Mouse (Mus musculus) fat pad, adult 2 months (tissue): ENCODE measurements around the gene Dnajb13.

Experiments
- DNase-seq: peaks from one replicate; pipeline ENCODE4 v3.0.0-alpha.2; 2011; ENCODE audit warnings: low read depth, low spot score; ENCODE audit errors: extremely low read depth

Gene Dnajb13

GRCm38 (mm10) chr7:100463194-100463593 is 51.6 kb downstream of the Dnajb13 start:
- no peak for DNase-seq

- no peak for DNase-seq
Measured at GRCm38 (mm10) chr7:100461621-100462151, 53.1 kb downstream of the Dnajb13 start.

DNA sequence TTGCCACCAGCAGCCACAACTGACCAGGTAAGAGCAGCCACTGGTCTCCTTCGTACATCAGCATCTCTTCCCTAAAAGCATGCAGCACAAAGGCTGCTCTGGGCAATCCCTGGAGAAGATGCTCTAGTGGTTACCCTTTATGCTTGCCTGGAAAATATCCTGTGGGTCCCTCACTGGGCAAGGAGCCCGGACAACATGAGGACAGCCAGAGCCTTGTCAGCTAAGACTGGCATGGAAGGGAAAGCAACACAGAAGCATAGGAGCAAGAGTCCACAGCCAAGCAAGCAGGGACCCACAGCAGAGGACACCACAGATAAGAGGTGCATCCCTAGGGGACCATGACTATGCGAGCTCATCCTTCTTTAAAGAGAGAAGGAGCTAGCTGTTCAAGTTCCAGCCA is 54.9 kb downstream of the Dnajb13 start:
- no peak for DNase-seq

- no peak for DNase-seq
Measured at GRCm38 (mm10) chr7:100458153-100458552, 56.6 kb downstream of the Dnajb13 start.
